Mouse (Mus musculus) G1E (cell line): ENCODE data around the gene Pdxp.

Experiments used
- CTCF ChIP-seq: IDR thresholded peaks from 2 replicates; pipeline ENCODE4 v1.5.1; 2012; ENCODE audit warnings: low read depth, low read length, inconsistent platforms, mixed read lengths
- POLR2AphosphoS5 ChIP-seq: IDR thresholded peaks from 2 replicates; pipeline ENCODE4 v1.6.1; 2012; ENCODE audit warnings: low read depth, low read length, inconsistent platforms; ENCODE audit not compliant: insufficient replicate concordance

DNA sequence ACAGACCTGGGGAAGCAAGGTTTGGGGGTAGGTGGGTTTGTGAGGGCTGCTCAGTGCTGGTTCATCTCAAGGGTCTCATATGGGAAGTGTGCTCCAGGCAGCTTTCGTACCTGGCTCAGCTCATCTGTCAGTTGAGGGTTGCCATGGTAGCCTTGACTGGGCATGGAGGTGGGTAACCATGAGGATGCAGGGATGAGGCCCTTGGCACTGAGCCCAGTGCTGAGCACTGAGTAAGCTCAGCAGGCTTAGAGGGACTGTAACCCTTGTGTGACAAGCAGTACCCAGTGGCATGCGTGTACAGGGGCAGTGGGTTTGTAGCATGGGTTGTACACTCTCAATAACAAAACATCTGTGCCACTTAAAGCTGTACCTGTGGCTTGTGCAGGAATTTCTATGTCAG is 24.2 kb downstream of the Pdxp start:
- TF ChIP-seq CTCF (no peak), POLR2AphosphoS5 (no peak)
